Mouse (Mus musculus) T-helper 2 cell (primary cell): ENCODE measurements around the gene B3gnt7.
"Not testable (repeated sequence)": the region's sequence is repeated elsewhere in the genome, so short reads cannot be mapped to it uniquely, and the experiment has no call there.

Source experiments
- in situ Hi-C: fragments of 300-600 bp; cut with MboI, MseI; formaldehyde crosslinking; loops from one replicate; pipeline ENCODE4 v1.15.1; 2025; ENCODE audit warnings: high pct_unique_total_duplicates

Gene B3gnt7

GRCm38 (mm10) chr1:86301221-86302091 is 1.2 kb upstream of the B3gnt7 start:
- in situ Hi-C loops = no loop called here

GRCm38 (mm10) chr1:86303063-86303872 is 636 bp downstream of the B3gnt7 start:
- in situ Hi-C loops = no loop called here

GRCm38 (mm10) chr1:86303873-86304250 is 1.2 kb downstream of the B3gnt7 start:
- in situ Hi-C loops = no loop called here

GRCm38 (mm10) chr1:86306686-86307085 is 4.1 kb downstream of the B3gnt7 start:
- in situ Hi-C loops = no loop called here

- in situ Hi-C loops = no loop called here
Observed at GRCm38 (mm10) chr1:86307177-86307762, 4.6 kb downstream of the B3gnt7 start.

GRCm38 (mm10) chr1:86307871-86308641 is 5.4 kb downstream of the B3gnt7 start:
- in situ Hi-C loops = no loop called here

GRCm38 (mm10) chr1:86309270-86309833 is 6.7 kb downstream of the B3gnt7 start:
- in situ Hi-C loops = no loop called here

GRCm38 (mm10) chr1:86310536-86311310 is 8.1 kb downstream of the B3gnt7 start:
- in situ Hi-C loops = loop anchor here (5.0 kb wide), 1 partner anchor 103 kb away; no protein-coding TSS in a partner anchor

GRCm38 (mm10) chr1:86311467-86312005 is 8.9 kb downstream of the B3gnt7 start:
- in situ Hi-C loops = loop anchor here (5.0 kb wide), 1 partner anchor 104 kb away; no protein-coding TSS in a partner anchor

- in situ Hi-C loops = loop anchor here (5.0 kb wide), 1 partner anchor 105 kb away; no protein-coding TSS in a partner anchor
Observed at GRCm38 (mm10) chr1:86312269-86312668, 9.6 kb downstream of the B3gnt7 start.

GRCm38 (mm10) chr1:86313096-86313771 is 10.6 kb downstream of the B3gnt7 start:
- in situ Hi-C loops = loop anchor here (5.0 kb wide), 1 partner anchor 106 kb away; no protein-coding TSS in a partner anchor

GRCm38 (mm10) chr1:86313772-86314125 is 11.1 kb downstream of the B3gnt7 start:
- in situ Hi-C loops = loop anchor here (5.0 kb wide), 1 partner anchor 106 kb away; no protein-coding TSS in a partner anchor

- in situ Hi-C loops = no loop called here
Observed at GRCm38 (mm10) chr1:86320822-86321413, 18.3 kb downstream of the B3gnt7 start.

GRCm38 (mm10) chr1:86336330-86336729 is 33.7 kb downstream of the B3gnt7 start:
- in situ Hi-C loops = loop anchor here (5.0 to 10.0 kb wide), 2 partner anchors 159 to 372 kb away; partner anchors contain the start of gene Gpr55

- in situ Hi-C loops = loop anchor here (5.0 to 10.0 kb wide), 2 partner anchors 162 to 374 kb away; partner anchors contain the start of gene Gpr55
Observed at GRCm38 (mm10) chr1:86339156-86339812, 36.7 kb downstream of the B3gnt7 start.

GRCm38 (mm10) chr1:86341096-86341495 is 38.5 kb downstream of the B3gnt7 start:
- in situ Hi-C loops = not testable (repeated sequence)

GRCm38 (mm10) chr1:86342371-86342770 is 39.7 kb downstream of the B3gnt7 start:
- in situ Hi-C loops = no loop called here

GRCm38 (mm10) chr1:86343087-86343645 is 40.5 kb downstream of the B3gnt7 start:
- in situ Hi-C loops = no loop called here
